Mouse (Mus musculus) left cerebral cortex, postnatal 25 days (tissue): ENCODE data around the gene Lgalsl. TPM values are rescaled to one million over a fixed set of nuclear protein-coding genes. Genes with fewer than 3 reads are reported as not detected.

Experiments used
- DNase-seq, 2 experiments: peaks; one replicate each; pipeline ENCODE4 v3.0.0; 2022; ENCODE audit warnings: low spot score in 2 of 2, mixed read lengths in 1 of 2
- intact Hi-C: fragments of 180-260 bp; cut with DNase I; formaldehyde crosslinking; loops from one replicate; pipeline ENCODE4 v1.15.1; 2025
- total RNA-seq, 2 experiments: library from RNA; stranded (reverse); gene quantifications; 2 replicates each; pipeline ENCODE4 v1.2.3; 2021

Gene Lgalsl
- total RNA-seq = 10 to 100 TPM; 86.2 to 93.4 TPM

- peak; percentile 70 to 84 for DNase-seq
- intact Hi-C loops = loop anchor here (1.0 to 2.0 kb wide), 3 partner anchors 27 to 90 kb away; partner anchors contain the start of gene Aftph
These were observed at the start of gene Lgalsl for GRCm38 (mm10) chr11:20830686-20831505. Gene Lgalsl (minus strand): TSS chr11:20831056.

DNA sequence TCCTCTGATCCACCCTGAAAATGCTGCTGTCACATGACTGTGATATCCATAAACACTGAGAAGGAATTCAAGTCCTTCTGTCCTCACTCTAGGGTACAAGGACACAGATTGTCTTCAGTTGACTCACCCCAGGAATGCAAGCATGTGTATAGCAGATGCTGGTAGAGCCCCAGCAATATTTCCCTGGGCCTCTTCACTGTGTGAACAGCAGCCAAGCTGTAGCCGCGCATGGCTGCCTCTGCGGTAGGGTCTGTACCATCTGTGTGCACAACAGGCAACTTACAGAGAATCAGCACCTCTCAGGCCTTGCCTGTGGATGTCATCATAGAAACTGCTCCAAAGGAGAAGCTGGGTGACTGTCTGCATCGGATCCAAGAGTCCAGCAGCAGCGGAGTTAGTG lies 47.8 kb upstream of the Lgalsl start:
- no peak for DNase-seq

DNA sequence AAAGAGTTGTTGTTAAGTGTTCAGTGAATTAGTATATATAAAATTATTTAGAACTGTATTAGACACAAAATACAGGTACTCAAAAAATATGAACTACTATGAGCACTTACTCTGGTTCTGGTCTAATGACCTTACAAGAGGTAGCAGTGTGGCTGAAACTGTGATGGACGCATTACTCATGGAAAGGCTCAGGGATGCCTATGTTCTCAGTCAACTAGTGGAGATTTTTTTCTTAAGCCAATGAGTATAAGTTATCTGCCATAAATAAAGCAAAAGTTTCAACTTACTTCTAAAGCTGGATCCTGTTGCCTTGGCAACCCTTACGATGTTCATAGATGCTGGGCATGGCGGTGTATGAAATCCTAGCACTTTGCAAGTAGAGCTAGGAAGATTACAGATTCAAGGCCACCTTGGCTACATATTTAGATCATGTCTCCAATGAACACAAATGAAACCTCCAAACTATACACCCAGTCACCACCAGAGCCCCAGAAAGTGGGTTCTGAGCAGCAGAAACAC lies 46.8 kb upstream of the Lgalsl start:
- intact Hi-C loops = no loop called here
- peak; percentile 28 to 60 for DNase-seq

More for the DNA sequence above, 47.8 kb upstream of the Lgalsl start:
- intact Hi-C loops = no loop called here

GRCm38 (mm10) chr11:20873386-20873785 lies 42.5 kb upstream of the Lgalsl start:
- no peak for DNase-seq
- intact Hi-C loops = no loop called here

DNA sequence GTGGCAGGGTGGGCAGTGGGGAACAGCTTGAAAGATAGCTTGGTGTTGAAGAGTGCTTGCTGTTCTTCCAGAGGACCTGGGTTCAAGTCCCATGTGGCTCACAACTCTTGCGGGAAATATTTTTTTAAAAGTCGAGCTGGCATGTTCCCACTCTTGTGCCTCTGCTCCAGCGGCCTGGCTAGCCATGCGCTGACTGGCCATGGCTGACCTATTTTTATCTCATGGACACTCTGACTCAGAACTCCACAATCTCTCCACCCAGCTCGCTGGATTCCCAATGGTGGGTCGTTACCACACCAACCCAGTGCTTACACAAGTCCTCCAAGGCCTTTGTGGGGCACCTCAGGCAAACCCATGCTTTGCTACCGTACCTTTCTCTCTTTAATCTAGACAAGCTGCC lies 42.1 kb upstream of the Lgalsl start:
- DNase-seq = no peak
- intact Hi-C loops = no loop called here

GRCm38 (mm10) chr11:20872444-20872843 lies 41.6 kb upstream of the Lgalsl start:
- no peak for DNase-seq
- intact Hi-C loops = no loop called here

- intact Hi-C loops = no loop called here
- DNase-seq = no peak
These were observed 39.1 kb upstream of the Lgalsl start for GRCm38 (mm10) chr11:20869927-20870326.

DNA sequence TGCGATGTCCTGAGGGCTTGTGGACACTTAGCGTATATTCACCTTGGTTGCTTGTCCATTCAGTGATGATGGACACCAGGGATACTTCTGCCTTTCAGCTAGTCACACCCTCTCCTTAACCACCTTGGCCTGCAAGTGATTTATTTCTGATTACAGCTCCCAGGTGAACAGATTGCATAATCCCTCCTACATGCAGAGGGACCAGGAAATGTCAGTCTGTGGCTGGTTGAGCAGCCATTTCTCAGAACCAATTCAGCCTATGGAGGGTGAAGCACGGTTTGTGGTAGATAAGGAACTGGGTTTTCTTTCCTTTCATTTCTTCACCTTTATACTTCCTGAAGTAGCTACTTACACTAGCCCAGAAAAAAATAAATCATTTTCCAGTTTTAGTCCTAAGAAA lies 34.6 kb upstream of the Lgalsl start:
- no peak for DNase-seq
- intact Hi-C loops = no loop called here

GRCm38 (mm10) chr11:20864647-20865046 lies 33.8 kb upstream of the Lgalsl start:
- intact Hi-C loops = no loop called here
- peak in 1 of 2 experiments; percentile 40 for DNase-seq

- DNase-seq = no peak
- intact Hi-C loops = no loop called here
These were observed 31.2 kb upstream of the Lgalsl start for GRCm38 (mm10) chr11:20862101-20862500.

GRCm38 (mm10) chr11:20860351-20860750 lies 29.5 kb upstream of the Lgalsl start:
- intact Hi-C loops = no loop called here
- no peak for DNase-seq

GRCm38 (mm10) chr11:20859858-20860257 lies 29.0 kb upstream of the Lgalsl start:
- intact Hi-C loops = no loop called here
- DNase-seq = no peak

DNA sequence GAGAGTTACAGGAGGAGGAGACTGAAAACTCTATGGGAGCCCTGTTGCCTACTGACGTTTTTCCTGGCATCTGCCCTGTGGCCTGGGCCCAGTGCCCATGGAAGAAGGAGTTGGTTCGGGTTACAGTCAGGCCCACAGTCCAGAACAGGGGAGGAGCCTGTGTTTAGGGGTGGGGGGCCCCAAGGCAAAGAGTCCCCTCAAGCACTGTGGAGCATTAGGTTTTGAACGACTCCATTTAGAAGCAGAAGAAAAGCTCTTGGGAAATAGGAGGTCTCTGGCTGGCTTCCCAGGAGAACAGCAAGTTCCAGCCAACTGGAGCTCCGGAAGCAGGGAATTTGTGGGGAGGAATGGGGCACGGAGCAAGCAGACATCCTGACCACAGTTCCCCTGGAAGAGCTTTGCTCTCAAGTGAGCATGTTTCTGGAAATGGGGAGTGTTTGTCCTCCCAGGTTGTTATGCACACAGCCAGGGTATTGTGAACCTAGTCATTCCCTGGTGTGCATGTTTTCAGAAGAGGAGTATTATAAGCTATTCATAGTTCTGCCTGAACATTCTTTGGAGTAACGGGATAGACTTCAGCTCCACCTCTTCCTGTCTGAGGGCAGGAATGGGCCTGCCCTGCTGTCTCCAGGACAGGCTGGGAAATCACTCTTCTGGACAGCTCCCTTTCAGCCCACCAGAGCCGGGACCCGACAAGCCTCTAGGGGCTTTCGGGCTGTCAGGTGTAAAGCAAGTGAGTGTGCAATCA lies 28.2 kb upstream of the Lgalsl start:
- peak; percentile 74 to 87 for DNase-seq
- intact Hi-C loops = loop anchor here (1.0 kb wide), 1 partner anchor 28 kb away; the partner anchor contains the start of gene Lgalsl

DNA sequence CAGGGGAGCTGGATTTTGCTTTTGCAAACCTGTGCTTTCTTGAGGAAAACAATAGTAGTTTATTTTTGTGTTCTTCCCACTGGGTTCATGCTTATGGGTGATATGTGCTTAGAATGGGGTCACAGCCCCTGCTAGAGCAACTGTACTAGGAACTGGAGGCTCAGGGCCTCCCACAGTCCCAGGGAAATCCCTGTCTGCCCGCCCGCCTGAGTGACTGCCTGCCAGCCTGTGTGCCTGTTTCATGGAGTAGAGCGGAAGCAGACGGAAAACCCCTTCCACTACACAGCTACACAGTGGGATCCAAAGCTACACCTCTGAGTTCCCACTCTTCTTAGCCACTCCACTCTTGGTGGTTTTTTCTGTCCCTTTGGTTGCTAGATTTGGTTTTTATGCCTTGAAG lies 27.1 kb upstream of the Lgalsl start:
- intact Hi-C loops = loop anchor here (1.0 kb wide), 1 partner anchor 27 kb away; the partner anchor contains the start of gene Lgalsl
- no peak for DNase-seq

DNA sequence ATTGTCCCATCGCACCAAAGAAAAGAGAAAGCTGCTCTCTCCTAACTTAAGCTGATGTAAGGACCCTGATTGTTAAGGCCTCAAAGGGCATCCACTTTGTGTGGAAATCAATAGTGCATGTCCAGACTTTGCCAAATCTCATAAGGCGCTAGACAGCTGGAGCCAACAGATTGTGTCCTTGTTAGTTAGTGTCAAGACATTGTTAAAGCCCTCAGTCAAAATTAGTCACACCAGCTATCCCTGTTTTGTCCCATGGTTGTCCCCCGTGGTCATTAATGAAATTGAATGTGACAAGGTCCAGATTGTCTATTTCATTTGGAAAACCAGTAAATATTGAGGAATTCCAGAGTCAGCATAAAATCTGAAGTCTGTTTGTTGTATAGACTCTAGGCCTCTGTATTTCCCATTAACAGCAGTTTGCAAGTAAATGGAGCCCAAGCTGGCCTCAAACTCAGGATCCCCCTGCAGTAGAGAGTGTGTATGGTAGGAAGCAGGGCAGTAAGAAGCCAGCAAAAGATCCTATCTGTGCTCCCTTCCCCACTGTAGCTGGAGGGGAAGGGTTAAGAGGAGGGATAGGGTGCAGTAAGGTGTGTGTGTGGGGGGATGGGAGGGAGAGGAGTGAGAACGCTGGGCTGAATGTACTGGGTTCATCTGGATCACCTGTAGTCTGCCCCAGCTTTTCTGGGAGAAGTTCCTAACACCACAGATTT lies 23.3 kb upstream of the Lgalsl start:
- intact Hi-C loops = no loop called here
- no peak for DNase-seq

DNA sequence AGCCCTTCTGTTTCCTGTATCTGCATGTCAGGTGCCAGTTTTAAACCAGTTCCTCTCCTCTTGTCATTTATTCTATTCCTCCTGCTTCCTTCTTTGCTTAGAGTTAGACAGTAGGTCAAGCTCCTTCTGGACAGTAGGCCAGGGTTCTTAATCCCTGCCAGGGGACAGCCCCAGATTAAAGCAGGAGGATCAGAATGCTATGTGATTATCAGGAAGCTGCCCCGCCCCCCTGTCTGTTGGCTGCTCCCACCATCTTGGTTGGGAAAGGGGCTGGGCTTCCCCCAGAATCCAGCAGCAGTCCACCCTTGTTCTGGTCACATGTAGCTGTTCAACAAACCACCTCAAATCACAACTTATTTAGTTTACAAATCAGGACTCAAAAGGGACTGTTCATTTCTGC lies 19.3 kb upstream of the Lgalsl start:
- intact Hi-C loops = no loop called here
- no peak for DNase-seq

DNA sequence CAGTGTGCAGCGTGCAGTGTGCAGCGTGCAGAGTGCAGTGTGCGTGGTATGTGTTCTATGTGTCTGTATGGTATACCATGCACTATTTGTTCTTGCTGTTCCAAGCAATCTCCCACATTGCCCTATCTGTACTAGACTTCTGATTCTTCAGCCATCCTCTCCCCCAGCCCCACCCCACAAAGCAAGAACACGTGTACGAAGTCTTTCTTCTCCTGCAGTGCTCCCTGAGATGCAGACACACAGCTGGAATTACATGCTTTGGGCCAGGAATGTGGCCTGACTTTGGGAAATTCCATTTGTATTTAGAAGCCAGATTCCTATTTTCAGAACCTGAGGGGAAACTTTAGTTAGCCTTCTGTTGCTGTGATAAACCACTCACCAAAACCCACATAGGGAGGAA lies 18.5 kb upstream of the Lgalsl start:
- no peak for DNase-seq
- intact Hi-C loops = no loop called here

- intact Hi-C loops = no loop called here
- DNase-seq = no peak
These were observed 6.5 kb upstream of the Lgalsl start for GRCm38 (mm10) chr11:20837366-20837765.

GRCm38 (mm10) chr11:20831600-20832137 lies 813 bp upstream of the Lgalsl start:
- intact Hi-C loops = loop anchor here (1.0 to 2.0 kb wide), 3 partner anchors 27 to 91 kb away; partner anchors contain the start of gene Aftph

More at GRCm38 (mm10) chr11:20831600-20832137, 813 bp upstream of the Lgalsl start:
- peak; percentile 13 to 15 for DNase-seq
